Mouse (Mus musculus) bone marrow, adult 2 months (tissue): ENCODE measurements around the gene Dcst2.

ENCODE experiments used
- CTCF ChIP-seq: fragments of 200-500 bp; IDR thresholded peaks from 2 replicates; pipeline ENCODE4 v1.5.1; 2011; ENCODE audit warnings: low read length, control low read depth; ENCODE audit not compliant: control insufficient read depth, insufficient read depth
- POLR2A ChIP-seq: fragments of 200-500 bp; IDR thresholded peaks from 2 replicates; pipeline ENCODE4 v1.6.1; 2011; ENCODE audit warnings: low read depth, mild to moderate bottlenecking, control low read depth, low read length, borderline replicate concordance; ENCODE audit not compliant: control insufficient read depth

GRCm38 (mm10) chr3:89339416-89339815, 22.4 kb upstream of the Dcst2 start:
- TF ChIP-seq CTCF (peak; percentile 90), POLR2A (no peak)
